Mouse (Mus musculus) CD4-positive, CD25-positive, alpha-beta regulatory T cell, adult 2 months (primary cell): ENCODE results near the gene Chrna1.

Experiments
- DNase-seq: peaks from one replicate; pipeline ENCODE4 v3.0.0-alpha.2; 2012; ENCODE audit warnings: low read depth, low spot score

Gene Chrna1

DNA sequence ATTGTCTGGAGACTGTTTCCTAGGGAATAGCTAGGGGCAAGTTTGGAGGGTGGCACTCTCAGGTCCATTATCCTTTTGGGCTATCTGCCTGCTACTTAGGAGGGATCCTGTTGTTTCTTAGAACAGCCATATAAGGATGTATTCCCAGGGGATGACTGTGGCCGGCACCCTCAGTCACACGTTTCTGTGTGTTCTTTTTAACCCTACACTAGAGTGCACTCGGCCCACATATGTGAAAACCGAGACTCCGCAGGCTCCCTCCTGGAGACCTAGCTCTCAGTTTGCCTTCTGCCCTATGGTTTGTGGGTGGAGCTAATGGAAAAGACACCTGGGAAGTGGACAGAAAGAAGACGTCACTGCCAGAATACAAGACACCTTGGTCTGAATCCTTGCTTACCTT is 11.1 kb upstream of the Chrna1 start:
- DNase-seq, result no peak

- no peak for DNase-seq
Observed at GRCm38 (mm10) chr2:73590106-73590505, 10.0 kb upstream of the Chrna1 start.

DNA sequence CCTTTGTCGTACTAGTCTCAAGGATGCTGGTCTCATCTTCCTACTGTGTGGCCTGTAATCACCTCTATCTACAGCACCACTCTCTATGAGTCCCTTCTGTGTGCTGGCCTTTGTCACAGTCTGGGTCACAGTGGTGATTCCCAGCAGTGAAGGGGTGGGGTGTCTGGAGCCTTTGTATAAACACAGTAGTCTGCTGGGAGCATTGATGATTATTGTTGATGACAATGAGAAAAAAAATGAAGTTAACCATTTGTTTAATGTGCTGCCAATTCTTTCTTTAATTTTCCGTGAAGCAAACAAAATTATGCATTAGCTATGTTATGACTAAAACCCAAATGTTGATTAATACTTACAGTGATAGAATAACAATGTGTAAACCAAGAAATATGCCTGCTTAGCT is 8.8 kb upstream of the Chrna1 start:
- DNase-seq, result no peak

GRCm38 (mm10) chr2:73587109-73587506 is 7.0 kb upstream of the Chrna1 start:
- DNase-seq, result no peak

- DNase-seq, result no peak
Observed at GRCm38 (mm10) chr2:73586392-73587108, 6.4 kb upstream of the Chrna1 start.

- DNase-seq, result no peak
Observed at GRCm38 (mm10) chr2:73585347-73585831, 5.3 kb upstream of the Chrna1 start.

- DNase-seq, result peak; percentile 71
Observed at GRCm38 (mm10) chr2:73584645-73585346, 4.7 kb upstream of the Chrna1 start.

DNA sequence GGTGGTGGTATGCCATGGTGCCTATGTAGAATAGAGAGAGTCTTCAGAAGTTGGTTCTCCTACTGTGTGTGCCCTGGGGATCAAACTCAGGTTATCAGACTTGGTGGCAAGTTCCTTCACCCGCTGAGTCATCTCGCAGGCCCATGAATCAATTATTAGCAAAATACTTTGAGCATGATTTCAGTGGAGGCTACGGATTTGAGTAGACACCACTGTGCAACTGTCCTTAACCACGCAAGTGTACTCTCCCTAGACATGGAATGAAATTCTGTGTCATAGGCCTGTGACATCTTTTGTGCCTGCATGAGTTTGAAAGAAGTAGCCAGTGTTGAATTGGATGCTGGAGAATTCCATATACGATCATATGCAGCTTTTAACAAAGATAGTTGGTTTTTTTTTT is 582 bp upstream of the Chrna1 start:
- DNase-seq, result no peak

GRCm38 (mm10) chr2:73579168-73579567 is 970 bp downstream of the Chrna1 start:
- DNase-seq, result no peak

GRCm38 (mm10) chr2:73574418-73574817 is 5.7 kb downstream of the Chrna1 start:
- no peak for DNase-seq

DNA sequence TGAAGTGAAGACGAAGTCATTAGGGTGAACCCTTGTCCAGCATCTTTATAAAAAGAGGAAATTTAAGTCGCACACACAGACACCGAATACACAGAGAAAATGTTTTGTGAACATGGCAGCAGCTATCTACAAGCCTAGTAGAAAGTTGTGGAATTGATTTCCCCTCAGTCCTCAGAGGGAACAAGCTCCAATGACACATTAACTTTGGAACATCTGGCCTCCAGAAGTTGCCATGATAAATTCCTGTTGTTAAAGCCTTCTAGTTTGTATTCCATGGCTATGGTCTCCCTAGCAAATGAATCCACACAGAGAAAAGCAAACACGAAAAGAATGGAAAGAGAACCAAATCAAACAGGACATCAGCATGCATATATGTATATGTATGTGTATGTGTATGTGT is 6.6 kb downstream of the Chrna1 start:
- no peak for DNase-seq

- peak; percentile 67 for DNase-seq
Observed at GRCm38 (mm10) chr2:73572539-73573372, 7.4 kb downstream of the Chrna1 start.

- no peak for DNase-seq
Observed at GRCm38 (mm10) chr2:73571901-73572300, 8.2 kb downstream of the Chrna1 start.

- DNase-seq, result no peak
Observed at GRCm38 (mm10) chr2:73571304-73571703, 8.8 kb downstream of the Chrna1 start.

DNA sequence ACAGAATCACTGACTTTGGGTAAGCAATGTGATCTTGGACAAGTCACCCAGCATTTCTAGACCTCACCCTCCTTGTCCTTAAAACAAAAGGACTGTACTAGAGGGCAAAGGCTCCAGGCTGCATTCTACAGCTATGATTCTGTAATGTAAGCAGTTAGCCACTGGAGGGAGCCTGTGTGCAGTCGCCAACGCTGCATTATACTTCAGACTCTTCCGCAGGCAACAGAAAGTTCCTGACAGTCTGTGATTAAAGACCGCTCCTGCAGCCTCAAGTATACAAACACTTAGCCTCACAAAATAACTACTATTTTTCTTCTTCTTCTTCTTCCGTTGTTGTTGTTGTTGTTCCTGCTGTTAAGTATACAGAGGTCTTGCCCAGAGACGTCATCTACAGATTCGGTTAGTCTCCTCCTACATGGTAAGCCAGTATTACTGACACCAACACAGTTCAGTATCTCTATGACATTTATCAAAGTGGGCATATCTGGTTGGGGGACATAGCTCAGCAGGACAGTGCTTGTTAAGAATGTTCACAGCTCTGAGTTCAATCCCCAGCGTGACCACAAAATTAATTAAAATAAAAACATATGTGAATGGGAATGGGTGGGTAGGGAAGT is 13.0 kb downstream of the Chrna1 start:
- peak; percentile 80 for DNase-seq

DNA sequence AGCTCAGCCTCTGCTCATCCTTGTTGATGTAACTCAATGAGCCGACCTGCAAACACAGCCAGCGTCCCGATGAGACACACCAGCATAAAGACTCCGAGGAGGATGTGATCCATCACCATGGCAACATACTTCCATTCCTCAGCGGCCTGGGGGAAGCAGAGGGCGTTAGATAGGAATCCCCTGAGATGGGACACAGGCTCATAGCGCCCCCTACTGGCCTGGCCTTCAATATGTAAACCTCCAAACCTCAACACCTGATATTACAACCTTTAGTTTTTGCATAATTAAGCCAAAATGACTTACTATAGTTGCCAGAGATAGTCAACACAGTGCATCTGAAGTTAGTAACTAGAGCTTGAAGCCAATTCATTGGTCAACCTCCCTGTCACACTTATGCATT is 14.0 kb downstream of the Chrna1 start:
- DNase-seq, result peak; percentile 63

DNA sequence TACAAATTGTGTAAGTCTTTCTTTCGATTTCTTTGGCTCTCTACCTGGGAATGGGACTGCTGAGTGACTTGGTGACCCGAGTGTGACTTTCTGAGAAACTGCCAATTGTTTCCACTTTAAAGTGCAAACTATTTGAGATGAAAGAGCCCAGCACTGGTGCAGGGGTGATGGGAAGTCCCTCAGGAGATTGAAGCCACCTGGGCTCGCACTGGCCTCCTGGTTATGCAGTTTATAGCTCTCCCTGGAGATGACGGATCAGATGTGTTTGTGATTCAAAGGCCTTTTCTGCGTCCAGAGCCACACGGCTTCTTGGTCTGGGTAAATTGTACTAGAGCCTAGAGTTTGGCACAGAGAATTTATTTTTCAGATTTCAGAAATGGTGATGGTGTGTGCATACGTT is 16.4 kb downstream of the Chrna1 start:
- DNase-seq, result no peak

DNA sequence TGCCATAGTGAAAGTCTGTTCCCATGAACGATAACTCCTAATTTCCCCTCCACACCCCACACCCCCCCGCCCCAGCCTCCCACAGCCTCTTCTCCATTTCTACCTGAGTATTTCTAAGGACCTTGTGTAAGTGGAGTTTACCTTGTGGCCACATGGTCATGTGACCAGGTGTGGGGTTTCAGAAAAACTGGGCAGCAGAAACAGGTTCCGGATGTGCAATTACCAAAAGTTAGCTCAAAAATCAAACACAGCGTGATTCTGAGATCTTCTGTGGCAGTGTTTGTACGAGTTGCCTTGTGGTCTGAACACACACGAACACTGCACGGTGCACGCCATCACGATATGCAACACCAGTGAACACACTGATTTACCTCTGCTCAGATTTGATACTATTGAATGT is 17.5 kb downstream of the Chrna1 start:
- DNase-seq, result no peak

- DNase-seq, result peak; percentile 78
Observed at GRCm38 (mm10) chr2:73561665-73562063, 18.5 kb downstream of the Chrna1 start.

DNA sequence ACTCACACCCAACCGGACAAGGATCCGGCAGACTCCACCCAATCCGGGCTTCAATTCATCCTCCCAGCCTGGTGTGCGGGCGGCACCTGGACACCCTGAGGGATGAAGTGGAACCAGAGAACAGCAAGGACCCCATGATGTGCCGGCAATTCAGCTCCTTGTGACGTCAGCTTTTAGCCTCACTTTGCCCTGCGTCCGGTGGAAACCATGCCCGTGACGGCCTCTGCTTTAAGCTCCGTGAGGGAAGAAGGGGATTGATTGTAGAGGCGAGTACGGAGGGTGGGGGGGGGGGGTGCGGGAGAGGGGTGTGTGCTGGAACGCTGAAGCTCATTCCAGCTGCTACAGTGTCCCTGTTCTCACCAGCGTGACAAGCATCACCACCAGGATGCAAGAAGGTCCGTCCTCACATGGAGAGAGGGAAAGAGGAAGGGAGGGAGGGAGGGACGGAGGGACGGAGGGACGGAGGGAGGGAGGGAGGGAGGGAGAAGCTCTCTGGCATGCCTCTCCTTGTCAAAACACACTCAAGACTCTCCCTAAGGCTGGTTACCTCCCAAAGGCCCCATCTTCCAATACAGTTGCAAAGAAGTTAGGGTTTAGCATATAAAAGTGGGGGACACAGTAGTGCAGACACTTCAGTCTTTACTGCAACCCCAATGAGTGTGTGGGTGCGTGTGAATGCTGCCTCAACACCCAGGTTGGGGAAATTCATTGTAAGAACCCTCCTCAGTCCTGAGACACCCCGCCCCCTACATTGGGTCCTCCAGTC is 19.1 kb downstream of the Chrna1 start:
- no peak for DNase-seq

- DNase-seq, result no peak
Observed at GRCm38 (mm10) chr2:73560445-73560844, 19.7 kb downstream of the Chrna1 start.
